Mouse (Mus musculus) embryonic facial prominence, embryonic 12.5 days (tissue): ENCODE measurements around the gene Nme1. TPM values are rescaled to one million over a fixed set of nuclear protein-coding genes. Genes with fewer than 3 reads are reported as not detected.

ENCODE experiments used
- ATAC-seq: fragments of 200-750 bp; cut with Nextera tagmentation; 2 replicates; pipeline ENCODE4 v1.8.0; 2017; ENCODE audit not compliant: insufficient number of reproducible peaks, insufficient read depth, low FRiP score, low TSS enrichment
- H3K27ac ChIP-seq: fragments of 300-500 bp; sonication (generic); 2 replicates; pipeline ENCODE4 v1.5.1; 2016; ENCODE audit warnings: mild to moderate bottlenecking
- H3K27me3 ChIP-seq: fragments of 300-500 bp; sonication (generic); 2 replicates; pipeline ENCODE4 v1.6.1; 2016; ENCODE audit warnings: mild to moderate bottlenecking, moderate library complexity
- H3K36me3 ChIP-seq: fragments of 300-500 bp; sonication (generic); 2 replicates; pipeline ENCODE4 v1.6.1; 2016; ENCODE audit warnings: mild to moderate bottlenecking
- H3K4me1 ChIP-seq: fragments of 300-500 bp; sonication (generic); 2 replicates; pipeline ENCODE4 v1.6.1; 2016
- H3K4me2 ChIP-seq: fragments of 300-500 bp; sonication (generic); replicated peaks from 2 replicates; pipeline ENCODE4 v1.6.1; 2016; ENCODE audit warnings: mild to moderate bottlenecking, moderate library complexity
- H3K4me3 ChIP-seq: fragments of 300-500 bp; sonication (generic); 2 replicates; pipeline ENCODE4 v1.5.1; 2016; ENCODE audit warnings: mild to moderate bottlenecking
- H3K9ac ChIP-seq: fragments of 300-500 bp; sonication (generic); 2 replicates; pipeline ENCODE4 v1.6.1; 2016; ENCODE audit warnings: mild to moderate bottlenecking, moderate library complexity
- H3K9me3 ChIP-seq: fragments of 300-500 bp; sonication (generic); 2 replicates; pipeline ENCODE4 v1.6.1; 2016; ENCODE audit warnings: mild to moderate bottlenecking, moderate library complexity
- WGBS: fragments of 180-500 bp; shearing (Covaris S2); methylation state at CpG from one replicate; pipeline ENCODE4 v1.1.7; 2016; 5-methylcytosine and 5-hydroxymethylcytosine counted together
- polyA plus RNA-seq: library from polyadenylated mRNA; unstranded; fragments of >200 nt; fragmentation: Nextera tagmentation; extraction: Ambion mirVana; gene quantifications from 2 replicates; pipeline ENCODE4 v1.2.1, GENCODE M21; 2016

Gene Nme1
- polyA plus RNA-seq, 1 experiment from 2014 or later = 162 TPM

- H3K27ac ChIP-seq = no peak overlapping the region
- H3K9ac ChIP-seq = no peak overlapping the region
- no peaks in the 10 kb centered on the region for H3K27me3 ChIP-seq
- H3K4me2 ChIP-seq = no peak overlapping the region
- no peaks in the 10 kb centered on the region for H3K4me1 ChIP-seq
- no peaks in the 10 kb centered on the region for H3K9me3 ChIP-seq
- H3K4me3 ChIP-seq = no peak overlapping the region
- no peak for ATAC-seq
- 84% methylated on average over 4 of the region's 4 CpGs for WGBS
- H3K36me3 ChIP-seq = no peaks in the 10 kb centered on the region
Measured at GRCm38 (mm10) chr11:93987026-93987425, 18.7 kb upstream of the Nme1 start.

- H3K9ac ChIP-seq = no peak overlapping the region
- ATAC-seq = no peak
- H3K9me3 ChIP-seq = no peaks in the 10 kb centered on the region
- no peaks in the 10 kb centered on the region for H3K4me1 ChIP-seq
- H3K27ac ChIP-seq = no peak overlapping the region
- no peaks in the 10 kb centered on the region for H3K36me3 ChIP-seq
- H3K4me3 ChIP-seq = no peak overlapping the region
- no peaks in the 10 kb centered on the region for H3K27me3 ChIP-seq
- H3K4me2 ChIP-seq = no peak overlapping the region
Measured at GRCm38 (mm10) chr11:93986298-93986697, 18.0 kb upstream of the Nme1 start.

GRCm38 (mm10) chr11:93985265-93985664, 16.9 kb upstream of the Nme1 start:
- no peaks in the 10 kb centered on the region for H3K27me3 ChIP-seq
- H3K9me3 ChIP-seq = no peaks in the 10 kb centered on the region
- H3K9ac ChIP-seq = no peak overlapping the region
- H3K36me3 ChIP-seq = no peaks in the 10 kb centered on the region
- no peak overlapping the region for H3K4me2 ChIP-seq
- no peak overlapping the region for H3K4me3 ChIP-seq
- H3K27ac ChIP-seq = no peak overlapping the region
- H3K4me1 ChIP-seq = no peaks in the 10 kb centered on the region
- no peak for ATAC-seq
- whole genome bisulfite sequencing = 86% methylated on average over 5 of the region's 5 CpGs

GRCm38 (mm10) chr11:93984619-93985018, 16.3 kb upstream of the Nme1 start:
- no peaks in the 10 kb centered on the region for H3K27me3 ChIP-seq
- no peak overlapping the region for H3K4me3 ChIP-seq
- WGBS = 88% methylated on average over 3 of the region's 3 CpGs
- ATAC-seq = no peak
- no peak overlapping the region for H3K27ac ChIP-seq
- no peaks in the 10 kb centered on the region for H3K9me3 ChIP-seq
- no peaks in the 10 kb centered on the region for H3K4me1 ChIP-seq
- H3K4me2 ChIP-seq = no peak overlapping the region
- H3K9ac ChIP-seq = no peak overlapping the region
- H3K36me3 ChIP-seq = no peaks in the 10 kb centered on the region

GRCm38 (mm10) chr11:93979502-93980049, 11.3 kb upstream of the Nme1 start:
- no peaks in the 10 kb centered on the region for H3K27me3 ChIP-seq
- WGBS = 58% methylated on average over 6 of the region's 6 CpGs
- H3K9ac ChIP-seq = no peak overlapping the region
- no peak overlapping the region for H3K4me2 ChIP-seq
- H3K4me3 ChIP-seq = no peak overlapping the region
- no peaks in the 10 kb centered on the region for H3K36me3 ChIP-seq
- H3K4me1 ChIP-seq = no peaks in the 10 kb centered on the region
- H3K9me3 ChIP-seq = no peaks in the 10 kb centered on the region
- H3K27ac ChIP-seq = no peak overlapping the region
- no peak for ATAC-seq

GRCm38 (mm10) chr11:93972951-93973350, 4.6 kb upstream of the Nme1 start:
- Histone ChIP-seq H3K9ac (no peak overlapping the region), H3K4me3 (no peak overlapping the region), H3K4me1 (no peaks in the 10 kb centered on the region), H3K4me2 (no peak overlapping the region), H3K9me3 (no peaks in the 10 kb centered on the region), H3K27me3 (no peaks in the 10 kb centered on the region), H3K27ac (no peak overlapping the region), H3K36me3 (no peaks in the 10 kb centered on the region)
- WGBS = 85% methylated on average over 5 of the region's 5 CpGs
- no peak for ATAC-seq

- peaks cover 11% of the 10 kb centered on the region for H3K36me3 ChIP-seq
- no peak overlapping the region for H3K4me3 ChIP-seq
- no peak overlapping the region for H3K4me2 ChIP-seq
- H3K27ac ChIP-seq = no peak overlapping the region
- H3K27me3 ChIP-seq = no peaks in the 10 kb centered on the region
- no peak overlapping the region for H3K9ac ChIP-seq
- 66% methylated on average over 1 of the region's 1 CpGs for WGBS
- ATAC-seq = no peak
- H3K4me1 ChIP-seq = peaks cover 3% of the 10 kb centered on the region; the same call in 1 of the 2 replicates
- no peaks in the 10 kb centered on the region for H3K9me3 ChIP-seq
Measured at GRCm38 (mm10) chr11:93969799-93970198, 1.5 kb upstream of the Nme1 start.

- peaks cover 5% of the 10 kb centered on the region; the same call in 1 of the 2 replicates for H3K4me1 ChIP-seq
- H3K9me3 ChIP-seq = no peaks in the 10 kb centered on the region
- H3K4me2 ChIP-seq = no peak overlapping the region
- no peak overlapping the region for H3K4me3 ChIP-seq
- 95% methylated on average over 6 of the region's 6 CpGs for WGBS
- H3K27me3 ChIP-seq = no peaks in the 10 kb centered on the region
- no peak overlapping the region for H3K27ac ChIP-seq
- no peak for ATAC-seq
- H3K9ac ChIP-seq = no peak overlapping the region
- peaks cover 17% of the 10 kb centered on the region for H3K36me3 ChIP-seq
Measured at GRCm38 (mm10) chr11:93969171-93969570, 850 bp upstream of the Nme1 start.

GRCm38 (mm10) chr11:93968848-93969128, 467 bp upstream of the Nme1 start:
- Histone ChIP-seq H3K9me3 (no peaks in the 10 kb centered on the region), H3K27ac (no peak overlapping the region), H3K4me2 (peak overlapping the region; percentile 30), H3K9ac (no peak overlapping the region), H3K27me3 (no peaks in the 10 kb centered on the region), H3K4me3 (peak overlapping the region; percentile 74), H3K4me1 (peaks cover 5% of the 10 kb centered on the region; the same call in 1 of the 2 replicates), H3K36me3 (peaks cover 21% of the 10 kb centered on the region)
- WGBS = 54% methylated on average over 6 of the region's 6 CpGs
- ATAC-seq = no peak

GRCm38 (mm10) chr11:93967381-93967780, 940 bp downstream of the Nme1 start:
- Histone ChIP-seq H3K4me2 (peak overlapping the region; percentile 82), H3K27me3 (no peaks in the 10 kb centered on the region), H3K36me3 (peaks cover 33% of the 10 kb centered on the region), H3K27ac (peak overlapping the region; percentile 76), H3K9ac (peak overlapping the region; percentile 76), H3K4me3 (peak overlapping the region; percentile 74), H3K9me3 (no peaks in the 10 kb centered on the region), H3K4me1 (peaks cover 5% of the 10 kb centered on the region; the same call in 1 of the 2 replicates)
- ATAC-seq = no peak
- WGBS = 3% methylated on average over 11 of the region's 11 CpGs

GRCm38 (mm10) chr11:93965391-93965790, 2.9 kb downstream of the Nme1 start:
- no peak for ATAC-seq
- Histone ChIP-seq H3K27ac (no peak overlapping the region), H3K9me3 (no peaks in the 10 kb centered on the region), H3K4me3 (no peak overlapping the region), H3K4me2 (no peak overlapping the region), H3K9ac (no peak overlapping the region), H3K27me3 (no peaks in the 10 kb centered on the region), H3K36me3 (peaks cover 50% of the 10 kb centered on the region), H3K4me1 (peaks cover 5% of the 10 kb centered on the region; the same call in 1 of the 2 replicates)
- 94% methylated on average over 6 of the region's 6 CpGs for WGBS

- 89% methylated on average over 4 of the region's 4 CpGs for WGBS
- Histone ChIP-seq H3K9ac (no peak overlapping the region), H3K36me3 (peaks cover 72% of the 10 kb centered on the region), H3K4me2 (no peak overlapping the region), H3K4me3 (no peak overlapping the region), H3K27me3 (no peaks in the 10 kb centered on the region), H3K9me3 (no peaks in the 10 kb centered on the region), H3K4me1 (peaks cover 5% of the 10 kb centered on the region; the same call in 1 of the 2 replicates), H3K27ac (no peak overlapping the region)
- ATAC-seq = no peak
Measured at GRCm38 (mm10) chr11:93963013-93963412, 5.3 kb downstream of the Nme1 start.

- 93% methylated on average over 6 of the region's 6 CpGs for WGBS
- H3K9me3 ChIP-seq = no peaks in the 10 kb centered on the region
- H3K4me2 ChIP-seq = no peak overlapping the region
- no peak overlapping the region for H3K9ac ChIP-seq
- no peak overlapping the region for H3K4me3 ChIP-seq
- H3K27ac ChIP-seq = no peak overlapping the region
- no peak for ATAC-seq
- H3K36me3 ChIP-seq = peaks cover 77% of the 10 kb centered on the region
- no peaks in the 10 kb centered on the region for H3K27me3 ChIP-seq
- peaks cover 6% of the 10 kb centered on the region for H3K4me1 ChIP-seq
Measured at GRCm38 (mm10) chr11:93961482-93961881, 6.8 kb downstream of the Nme1 start.
